Mouse (Mus musculus): ENCODE results near the gene Themis2. TPM values are rescaled to one million over a fixed set of nuclear protein-coding genes. Genes with fewer than 3 reads are reported as not detected.

Themis2 gene
- 4.6 TPM for polyA plus RNA-seq (2017; shearing (Covaris generic))

DNA sequence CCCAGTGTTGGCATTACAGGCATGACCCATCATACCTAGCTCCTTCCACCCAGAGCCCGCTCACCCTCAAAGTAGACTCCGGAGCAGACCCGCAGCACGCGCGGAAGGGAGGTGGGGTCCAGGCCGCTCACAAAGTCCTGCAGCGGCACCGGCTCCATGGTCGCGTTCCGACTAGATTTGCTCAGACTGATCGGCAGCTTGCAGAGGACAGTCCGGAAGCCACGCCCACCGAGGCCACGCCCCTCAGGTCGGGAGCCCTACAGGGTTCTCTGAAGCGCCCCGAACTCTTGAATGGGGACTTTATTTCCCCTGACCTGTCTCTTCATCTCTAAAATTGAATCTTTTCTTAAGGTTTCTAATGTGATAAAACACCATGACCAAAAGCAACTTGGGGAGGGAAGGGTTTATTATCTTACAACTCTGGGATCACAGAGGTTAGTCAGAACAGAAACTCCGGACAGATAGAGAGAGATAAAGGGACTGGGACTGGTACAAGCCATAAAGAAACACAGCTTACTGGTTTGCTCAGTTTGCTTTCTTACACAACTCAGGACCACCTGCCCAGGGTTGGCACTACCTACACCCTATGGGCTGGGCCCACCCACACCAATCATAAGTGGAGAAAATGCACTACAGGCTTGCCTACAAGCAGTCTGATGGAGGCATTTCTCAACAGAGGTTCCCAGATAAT is at the start of gene Themis2:
Gene Themis2 (minus strand): TSS at position 192 of the 691 bp plus-strand sequence.

DNA sequence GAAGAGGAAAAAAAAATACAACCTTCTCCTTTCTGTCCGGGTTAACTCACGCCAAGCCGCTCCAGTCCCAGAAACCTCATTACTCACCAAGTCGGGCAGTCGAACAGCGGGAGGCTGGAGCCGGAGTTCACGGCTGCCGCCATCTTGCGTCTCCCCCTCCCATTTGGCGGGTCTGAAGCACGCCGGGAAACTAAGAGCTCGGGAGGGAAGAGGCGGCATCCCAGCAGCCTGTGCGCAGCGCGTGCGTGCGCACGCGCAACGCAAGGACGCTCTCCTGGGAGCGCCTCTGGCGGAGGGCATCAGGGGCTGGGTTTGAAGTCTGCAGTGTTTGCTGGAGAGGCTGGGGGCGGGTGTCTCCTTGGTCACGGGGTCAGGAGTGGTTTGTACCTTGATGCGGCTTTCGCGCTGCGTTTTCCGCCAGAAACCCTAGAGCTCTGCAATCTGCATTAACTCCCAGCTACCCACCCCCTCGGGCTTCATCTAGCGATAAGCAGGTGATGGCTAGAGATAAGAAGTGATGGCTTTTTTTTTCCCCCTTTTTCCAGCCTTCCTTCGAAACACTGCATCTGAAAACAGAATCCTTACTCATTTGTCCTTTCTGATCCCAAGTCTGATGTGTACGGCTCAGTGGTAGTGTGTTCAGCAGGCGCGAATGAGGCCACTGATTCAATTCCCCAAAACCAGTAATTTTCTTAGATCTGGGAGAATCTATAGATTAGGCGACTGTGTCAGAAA is 47.0 kb upstream of the Themis2 start, which contains the start of gene Ppp1r8:
Gene Ppp1r8 (minus strand): TSS at position 200 of the 735 bp plus-strand sequence.

DNA sequence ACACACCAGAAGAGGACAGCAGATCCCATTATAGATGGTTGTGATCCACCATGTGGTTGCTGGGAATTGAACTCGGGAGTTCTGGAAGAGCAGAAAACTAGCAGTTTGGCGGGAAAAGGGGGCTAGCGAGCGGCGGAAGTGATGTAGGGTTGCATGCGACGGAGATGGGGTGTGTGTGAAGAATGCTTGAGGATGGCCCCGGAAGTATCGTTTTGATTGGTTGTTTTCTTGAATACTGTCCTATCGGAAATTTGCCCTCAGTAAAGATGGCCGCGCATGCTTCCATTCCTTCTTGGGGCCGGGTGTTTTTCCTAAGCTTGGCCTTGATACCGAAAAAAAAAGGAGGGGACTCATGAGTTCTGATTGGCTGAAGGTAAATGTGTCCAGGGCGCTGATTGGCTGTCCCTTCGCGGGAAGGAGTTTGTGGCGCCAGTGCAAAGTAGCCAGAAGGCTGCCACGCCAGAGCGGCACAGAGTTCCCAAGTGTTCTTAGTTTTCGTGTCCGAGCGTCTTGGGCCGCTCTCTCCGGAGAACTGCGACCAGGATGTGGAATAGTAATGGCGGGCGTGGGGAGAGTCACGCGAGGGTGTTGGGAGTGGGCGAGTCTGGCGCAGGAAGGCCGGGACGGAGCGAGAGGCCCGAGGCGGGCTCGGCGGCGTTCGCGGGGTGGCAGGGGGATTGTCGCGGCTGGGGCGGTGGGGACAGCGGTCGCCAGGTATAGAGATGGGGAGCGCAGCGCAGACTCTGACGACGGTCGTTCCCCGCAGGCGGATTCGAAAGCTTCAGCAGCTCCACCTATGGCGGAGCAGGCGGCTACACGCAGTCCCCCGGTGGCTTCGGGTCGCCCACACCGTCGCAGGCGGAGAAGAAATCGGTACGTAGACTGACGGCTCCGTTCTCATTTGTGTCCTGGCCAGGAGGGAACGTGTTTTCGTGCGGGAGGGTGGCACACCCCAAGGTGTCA is 28.0 kb downstream of the Themis2 start, which contains the start of gene Rpa2:
Gene Rpa2 (plus strand): TSS at position 419 of the 963 bp plus-strand sequence.

DNA sequence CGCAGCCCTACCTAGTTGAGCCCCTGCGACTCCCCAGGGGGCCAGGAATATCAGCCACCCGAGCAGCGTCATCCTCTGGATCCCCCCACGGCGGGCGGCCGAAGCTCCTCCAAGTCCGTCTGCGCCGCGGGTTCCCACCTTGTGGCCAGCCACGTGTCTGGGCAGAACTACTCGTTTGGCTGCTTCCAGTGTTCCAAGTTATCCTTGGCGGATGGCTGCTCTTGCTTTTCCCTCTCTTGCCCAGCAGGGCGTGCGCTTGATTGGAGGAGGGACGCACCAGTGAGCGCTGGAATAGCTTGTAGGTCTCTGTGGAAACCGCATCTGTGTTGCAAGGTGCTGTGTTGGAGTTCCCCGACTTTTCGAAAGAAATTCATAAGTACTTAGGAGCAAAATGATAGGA is 39.2 kb downstream of the Themis2 start, which contains the start of gene Smpdl3b:
Gene Smpdl3b (minus strand): TSS at position 279 of the 400 bp plus-strand sequence.

DNA sequence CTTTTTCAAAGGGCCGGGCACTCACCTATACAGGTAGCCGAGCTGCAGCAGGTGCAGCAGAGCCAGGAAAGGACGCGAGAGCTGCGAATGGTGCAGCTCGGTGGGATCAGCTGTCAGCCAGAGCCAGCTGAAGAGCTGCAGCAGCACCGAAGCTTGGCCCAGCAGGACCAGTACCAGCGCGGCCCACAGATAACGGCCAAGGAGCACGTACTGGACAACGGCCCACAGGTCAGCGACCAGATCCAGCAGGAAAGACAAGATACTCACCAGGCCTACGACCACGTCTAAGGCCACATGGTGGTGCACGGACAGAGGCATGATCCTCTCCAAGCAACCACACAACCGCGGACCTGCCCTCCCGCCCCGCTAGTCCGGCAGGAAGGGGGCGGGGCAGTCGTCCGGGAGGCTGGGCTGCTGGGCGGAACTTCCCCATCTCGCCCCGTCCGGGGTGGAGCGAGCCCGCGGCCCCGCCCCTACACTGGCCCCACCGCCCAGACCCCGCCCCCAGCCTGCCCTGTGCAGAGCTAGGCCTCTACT is 64.0 kb downstream of the Themis2 start, which contains the start of gene Xkr8:
Gene Xkr8 (minus strand): TSS at position 399 of the 537 bp plus-strand sequence.

Other genes starting within 250 kb of the Themis2 start
- not detected for gene Ptafr, start 232.3 kb downstream of the Themis2 start, polyA plus RNA-seq (2017; shearing (Covaris generic))
- gene Eya3, start 157.4 kb downstream of the Themis2 start, polyA plus RNA-seq (2017; shearing (Covaris generic)) = 39.0 TPM
- gene Xkr8, start 63.8 kb downstream of the Themis2 start, polyA plus RNA-seq (2017; shearing (Covaris generic)) = 2.5 TPM
- 14.2 TPM for gene Smpdl3b, start 39.1 kb downstream of the Themis2 start, polyA plus RNA-seq (2017; shearing (Covaris generic))
- 264 TPM for gene Rpa2, start 28.1 kb downstream of the Themis2 start, polyA plus RNA-seq (2017; shearing (Covaris generic))
- gene Ppp1r8, start 46.8 kb upstream of the Themis2 start, polyA plus RNA-seq (2017; shearing (Covaris generic)) = 34.4 TPM
- 22.9 TPM for gene Stx12, start 88.1 kb upstream of the Themis2 start, polyA plus RNA-seq (2017; shearing (Covaris generic))
- gene Fam76a, start 126.2 kb upstream of the Themis2 start, polyA plus RNA-seq (2017; shearing (Covaris generic)) = 51.9 TPM
- gene Fgr, start 177.7 kb upstream of the Themis2 start, polyA plus RNA-seq (2017; shearing (Covaris generic)) = 0.94 TPM
- gene Ahdc1, start 214.9 kb upstream of the Themis2 start, polyA plus RNA-seq (2017; shearing (Covaris generic)) = 4.0 TPM

Data from effector memory CD4-positive, alpha-beta T cell, adult 7 months (primary cell).